Mouse (Mus musculus) NIH3T3 (cell line): ENCODE measurements around the gene Gtsf1l.

Source experiments
- DNase-seq: peaks from one replicate; pipeline ENCODE4 v3.0.0-alpha.2; 2012; ENCODE audit warnings: low read depth

Gtsf1l gene

GRCm38 (mm10) chr2:163087728-163088127, at the start of gene Gtsf1l:
Gene Gtsf1l (minus strand): TSS chr2:163087855.
- DNase-seq, result no peak

GRCm38 (mm10) chr2:163136996-163137395, 49.3 kb upstream of the Gtsf1l start:
- DNase-seq, result no peak

- no peak for DNase-seq
Measured at GRCm38 (mm10) chr2:163135931-163136330, 48.3 kb upstream of the Gtsf1l start.

- no peak for DNase-seq
Measured at GRCm38 (mm10) chr2:163132314-163132713, 44.7 kb upstream of the Gtsf1l start.

- DNase-seq, result no peak
Measured at GRCm38 (mm10) chr2:163130837-163131236, 43.2 kb upstream of the Gtsf1l start.

- no peak for DNase-seq
Measured at GRCm38 (mm10) chr2:163123496-163123895, 35.8 kb upstream of the Gtsf1l start.

- DNase-seq, result peak; percentile 11
Measured at GRCm38 (mm10) chr2:163122319-163122718, 34.7 kb upstream of the Gtsf1l start.

GRCm38 (mm10) chr2:163121353-163121660, 33.7 kb upstream of the Gtsf1l start:
- DNase-seq, result no peak

- DNase-seq, result no peak
Measured at GRCm38 (mm10) chr2:163120626-163121352, 33.1 kb upstream of the Gtsf1l start.

- no peak for DNase-seq
Measured at GRCm38 (mm10) chr2:163111413-163112201, 24.0 kb upstream of the Gtsf1l start.

GRCm38 (mm10) chr2:163110706-163111105, 23.1 kb upstream of the Gtsf1l start:
- DNase-seq, result no peak

GRCm38 (mm10) chr2:163108385-163108784, 20.7 kb upstream of the Gtsf1l start:
- no peak for DNase-seq

GRCm38 (mm10) chr2:163104086-163104770, 16.6 kb upstream of the Gtsf1l start:
- no peak for DNase-seq

GRCm38 (mm10) chr2:163102900-163103653, 15.4 kb upstream of the Gtsf1l start:
- no peak for DNase-seq

GRCm38 (mm10) chr2:163102216-163102615, 14.6 kb upstream of the Gtsf1l start:
- no peak for DNase-seq

GRCm38 (mm10) chr2:163101646-163102203, 14.1 kb upstream of the Gtsf1l start:
- DNase-seq, result peak; percentile 68

- no peak for DNase-seq
Measured at GRCm38 (mm10) chr2:163100551-163100950, 12.9 kb upstream of the Gtsf1l start.

GRCm38 (mm10) chr2:163099919-163100318, 12.3 kb upstream of the Gtsf1l start:
- no peak for DNase-seq

GRCm38 (mm10) chr2:163095784-163096183, 8.1 kb upstream of the Gtsf1l start:
- DNase-seq, result no peak

GRCm38 (mm10) chr2:163094909-163095308, 7.3 kb upstream of the Gtsf1l start:
- DNase-seq, result no peak

GRCm38 (mm10) chr2:163089475-163090123, 1.9 kb upstream of the Gtsf1l start:
- DNase-seq, result peak; percentile 63
